12 mouse cellular contexts compared by ENCODE assay signal in genomic region chr15:85705013-85705528, GRCm38 (mm10). TPM values are rescaled to one million over a fixed set of nuclear protein-coding genes. Genes with fewer than 3 reads are reported as not detected.
DNase-seq lines count a peak whose midpoint lies in the region; ATAC-seq and TF ChIP-seq lines count a peak whose summit lies in the region.
"Had no signal": no experiment of that assay in that cellular context is flagged by ENCODE, and none has a peak within 500 bp of the region (broad histone marks: within the 10 kb centered on the region; RNA-seq: fewer than 3 reads in every experiment).

No protein-coding gene starts in this region.

- no peak overlapping the region for H3K9ac ChIP-seq in forebrain, postnatal 0 days
- H3K9ac ChIP-seq in forebrain, embryonic 14.5 days (ENCODE audit: low read length): no peak overlapping the region
- no peak overlapping the region for H3K9ac ChIP-seq in kidney, embryonic 16.5 days (replicated peaks; ENCODE audit: low read length)
- no peak overlapping the region for H3K9ac ChIP-seq in neural tube, embryonic 13.5 days
- H3K9ac ChIP-seq: limb, embryonic 13.5 days had no signal

- no peak for DNase-seq in forebrain, postnatal 0 days
- DNase-seq in forebrain, embryonic 14.5 days (ENCODE audit: low spot score): no peak
- DNase-seq in kidney, adult 8-10 months: no peak
- DNase-seq in neural tube, embryonic 10.5 days (ENCODE audit: extremely low spot score, low spot score): no peak
- DNase-seq in adrenal gland, postnatal 14 days: no peak
- DNase-seq: gastrocnemius, postnatal 36 days had no signal

- 0 out of 2 replicates have a peak, but pooled peaks cover 5% of the 10 kb centered on the region for H3K4me1 ChIP-seq in forebrain, postnatal 0 days (ENCODE audit: insufficient read depth)
- H3K4me1 ChIP-seq in forebrain, embryonic 14.5 days (ENCODE audit: control insufficient read depth, insufficient read depth, low read length): peaks cover 9% of the 10 kb centered on the region
- H3K4me1 ChIP-seq in kidney, embryonic 16.5 days (ENCODE audit: insufficient read depth, low read length): peaks cover 50% of the 10 kb centered on the region
- H3K4me1 ChIP-seq in neural tube, embryonic 13.5 days (replicated peaks): peaks cover 63% of the 10 kb centered on the region
- peaks cover 73% of the 10 kb centered on the region for H3K4me1 ChIP-seq in olfactory bulb, adult 2 months (ENCODE audit: control insufficient read depth, insufficient read depth, low read length)

- no peak for TF ChIP-seq POLR2A in olfactory bulb, adult 2 months (IDR thresholded peaks at IDR 0.05; ENCODE audit: insufficient read depth, low read depth, low read length)

- H3K36me3 ChIP-seq in forebrain, postnatal 0 days (ENCODE audit: insufficient read depth): peaks cover 66% of the 10 kb centered on the region
- peaks cover 77% of the 10 kb centered on the region for H3K36me3 ChIP-seq in forebrain, embryonic 14.5 days (ENCODE audit: control insufficient read depth, insufficient read depth, low read length)
- peaks cover 62% of the 10 kb centered on the region for H3K36me3 ChIP-seq in kidney, embryonic 16.5 days (ENCODE audit: insufficient read depth, low read length)
- peaks cover 77% of the 10 kb centered on the region for H3K36me3 ChIP-seq in neural tube, embryonic 13.5 days

- no peaks in the 10 kb centered on the region for H3K9me3 ChIP-seq in forebrain, postnatal 0 days (ENCODE audit: low read length)
- H3K9me3 ChIP-seq in forebrain, embryonic 14.5 days (replicated peaks; ENCODE audit: control insufficient read depth, low read length): no peaks in the 10 kb centered on the region
- H3K9me3 ChIP-seq in kidney, embryonic 16.5 days (ENCODE audit: low read length): no peaks in the 10 kb centered on the region
- H3K9me3 ChIP-seq in neural tube, embryonic 13.5 days: no peaks in the 10 kb centered on the region
- H3K9me3 ChIP-seq: limb, embryonic 13.5 days had no signal

- 86% methylated on average over 9 of the region's 9 CpGs for WGBS in forebrain, postnatal 0 days
- 89% methylated on average over 9 of the region's 9 CpGs for WGBS in forebrain, embryonic 14.5 days
- 57% methylated on average over 9 of the region's 9 CpGs for WGBS in kidney, embryonic 16.5 days
- 86% methylated on average over 9 of the region's 9 CpGs for whole genome bisulfite sequencing in neural tube, embryonic 13.5 days
- 59% methylated on average over 9 of the region's 9 CpGs for WGBS in olfactory bulb, adult 2 months

- H3K27ac ChIP-seq in forebrain, postnatal 0 days (ENCODE audit: low read depth, low read length): 0 out of 2 replicates have a peak overlapping the region, but pooled peaks have one; percentile 15
- no peak overlapping the region for H3K27ac ChIP-seq in forebrain, embryonic 14.5 days (ENCODE audit: low read depth, low read length)
- peak overlapping the region; percentile 41; the same call in 1 of the 2 replicates for H3K27ac ChIP-seq in kidney, embryonic 16.5 days (ENCODE audit: low read length)
- peak overlapping the region; percentile 88 for H3K27ac ChIP-seq in neural tube, embryonic 13.5 days (replicated peaks)
- H3K27ac ChIP-seq in olfactory bulb, adult 2 months (ENCODE audit: insufficient read depth, low read depth, low read length): peak overlapping the region; percentile 66
- H3K27ac ChIP-seq: limb, embryonic 13.5 days had no signal

- ATAC-seq in forebrain, postnatal 0 days: no peak
- ATAC-seq in forebrain, embryonic 14.5 days: no peak
- no peak for ATAC-seq in kidney, embryonic 16.5 days (ENCODE audit: low FRiP score, low TSS enrichment)
- no peak for ATAC-seq in neural tube, embryonic 13.5 days (ENCODE audit: low read depth)
- ATAC-seq: CD4-positive, CD25-positive, alpha-beta regulatory T cell, adult 4 months had no signal

- H3K4me3 ChIP-seq in forebrain, postnatal 0 days (ENCODE audit: low read depth, low read length): no peak overlapping the region
- H3K4me3 ChIP-seq in forebrain, embryonic 14.5 days (ENCODE audit: low read depth, low read length): no peak overlapping the region
- H3K4me3 ChIP-seq in kidney, embryonic 16.5 days (ENCODE audit: low read length): no peak overlapping the region
- no peak overlapping the region for H3K4me3 ChIP-seq in neural tube, embryonic 13.5 days
- no peak overlapping the region for H3K4me3 ChIP-seq in olfactory bulb, adult 2 months (ENCODE audit: insufficient read depth, low read depth, low read length)
- H3K4me3 ChIP-seq: limb, embryonic 13.5 days had no signal

- no peak overlapping the region for H3K4me2 ChIP-seq in forebrain, postnatal 0 days (ENCODE audit: low read depth)
- no peak overlapping the region for H3K4me2 ChIP-seq in forebrain, embryonic 14.5 days (ENCODE audit: low read length)
- H3K4me2 ChIP-seq in kidney, embryonic 16.5 days (replicated peaks; ENCODE audit: low read depth, low read length): no peak overlapping the region
- H3K4me2 ChIP-seq in neural tube, embryonic 13.5 days: no peak overlapping the region
- H3K4me2 ChIP-seq: limb, embryonic 13.5 days had no signal

- no peaks in the 10 kb centered on the region for H3K27me3 ChIP-seq in forebrain, postnatal 0 days (ENCODE audit: insufficient read depth, low read length)
- H3K27me3 ChIP-seq in forebrain, embryonic 14.5 days (replicated peaks; ENCODE audit: control insufficient read depth, insufficient read depth, low read length): no peaks in the 10 kb centered on the region
- H3K27me3 ChIP-seq in kidney, embryonic 16.5 days (ENCODE audit: insufficient read depth, low read length): no peaks in the 10 kb centered on the region
- no peaks in the 10 kb centered on the region for H3K27me3 ChIP-seq in neural tube, embryonic 13.5 days
- H3K27me3 ChIP-seq: limb, embryonic 13.5 days had no signal

- no peak for TF ChIP-seq CTCF in forebrain, postnatal 0 days (IDR thresholded peaks at IDR 0.05; ENCODE audit: low read depth)
- TF ChIP-seq CTCF in olfactory bulb, adult 2 months (IDR thresholded peaks at IDR 0.05; ENCODE audit: insufficient read depth, low read depth, low read length): no peak

RNA-seq across cellular contexts. Expression of gene Ppara, which starts 29.7 kb away (rescaled TPM):
- total RNA-seq in forebrain, postnatal 0 days (2014; rRNA removed): 0.92 and 1.7 TPM in 2 replicates
- polyA plus RNA-seq in forebrain, postnatal 0 days (2015; fragmentation: Nextera tagmentation; extraction: Ambion mirVana): 1.9 and 2.0 TPM in 2 replicates
- polyA plus RNA-seq in forebrain, embryonic 14.5 days (2014; fragmentation: Nextera tagmentation; extraction: Ambion mirVana): 0.67 and 0.73 TPM in 2 replicates
- polyA plus RNA-seq in kidney, embryonic 16.5 days (2015; fragmentation: Nextera tagmentation; extraction: Ambion mirVana): 5.1 and 5.9 TPM in 2 replicates
- 1.0 and 2.0 TPM in 2 replicates for polyA plus RNA-seq in neural tube, embryonic 13.5 days (2015; fragmentation: Nextera tagmentation; extraction: Ambion mirVana)
- not detected in 2 replicates for polyA plus RNA-seq in olfactory bulb, adult 2 months (2012; ENCODE audit: insufficient read depth, insufficient read length, low replicate concordance, missing spikeins)
- 63.3 and 84.9 TPM in 2 replicates for total RNA-seq in adrenal gland, postnatal 14 days (2021)
- total RNA-seq: megakaryocyte-erythroid progenitor cell, adult 5-6 weeks had no signal
